Mouse (Mus musculus): ENCODE measurements around the gene Chchd2. TPM values are rescaled to one million over a fixed set of nuclear protein-coding genes. Genes with fewer than 3 reads are reported as not detected.

Chchd2 gene
- polyA plus RNA-seq, 1 experiment from 2014 or later, result 1,023 TPM

DNA sequence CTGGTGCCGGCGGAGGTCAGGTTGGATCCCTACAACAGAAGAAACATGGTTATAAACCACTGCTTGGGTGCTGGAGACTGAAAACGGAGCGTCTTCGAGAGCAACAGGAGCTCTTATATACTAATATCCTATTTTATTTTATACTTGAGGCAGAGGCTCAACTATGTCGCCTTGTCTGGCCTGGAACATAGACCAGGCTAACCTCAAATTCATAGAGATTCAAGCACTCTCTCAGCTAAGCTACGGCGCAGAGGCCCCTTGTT is 39.8 kb downstream of the Chchd2 start:
- no peak for DNase-seq (ENCODE audit: low spot score)
- no peaks in the 10 kb centered on the region for H3K9me3 ChIP-seq (replicated peaks; ENCODE audit: control insufficient read depth, low read length)
- H3K4me3 ChIP-seq (ENCODE audit: low read depth, low read length), result peak overlapping the region; percentile 66
- ATAC-seq (replicated peaks; ENCODE audit: insufficient number of reproducible peaks, low FRiP score, low TSS enrichment, low read depth), result no peak
- peak overlapping the region; percentile 56 for H3K4me2 ChIP-seq (ENCODE audit: low read depth, low read length)
- H3K9ac ChIP-seq (replicated peaks; ENCODE audit: low read length), result peak overlapping the region; percentile 84; the same call in 1 of the 2 replicates
- WGBS, result 66% methylated on average over 8 of the region's 8 CpGs
- no peaks in the 10 kb centered on the region for H3K4me1 ChIP-seq (ENCODE audit: control insufficient read depth, insufficient read depth, low read length)
- H3K27me3 ChIP-seq (ENCODE audit: control insufficient read depth, insufficient read depth, low read length), result no peaks in the 10 kb centered on the region
- peaks cover 5% of the 10 kb centered on the region for H3K36me3 ChIP-seq (replicated peaks; ENCODE audit: control insufficient read depth, insufficient read depth, low read depth, low read length)
- H3K27ac ChIP-seq (replicated peaks; ENCODE audit: low read depth, low read length), result no peak overlapping the region

DNA sequence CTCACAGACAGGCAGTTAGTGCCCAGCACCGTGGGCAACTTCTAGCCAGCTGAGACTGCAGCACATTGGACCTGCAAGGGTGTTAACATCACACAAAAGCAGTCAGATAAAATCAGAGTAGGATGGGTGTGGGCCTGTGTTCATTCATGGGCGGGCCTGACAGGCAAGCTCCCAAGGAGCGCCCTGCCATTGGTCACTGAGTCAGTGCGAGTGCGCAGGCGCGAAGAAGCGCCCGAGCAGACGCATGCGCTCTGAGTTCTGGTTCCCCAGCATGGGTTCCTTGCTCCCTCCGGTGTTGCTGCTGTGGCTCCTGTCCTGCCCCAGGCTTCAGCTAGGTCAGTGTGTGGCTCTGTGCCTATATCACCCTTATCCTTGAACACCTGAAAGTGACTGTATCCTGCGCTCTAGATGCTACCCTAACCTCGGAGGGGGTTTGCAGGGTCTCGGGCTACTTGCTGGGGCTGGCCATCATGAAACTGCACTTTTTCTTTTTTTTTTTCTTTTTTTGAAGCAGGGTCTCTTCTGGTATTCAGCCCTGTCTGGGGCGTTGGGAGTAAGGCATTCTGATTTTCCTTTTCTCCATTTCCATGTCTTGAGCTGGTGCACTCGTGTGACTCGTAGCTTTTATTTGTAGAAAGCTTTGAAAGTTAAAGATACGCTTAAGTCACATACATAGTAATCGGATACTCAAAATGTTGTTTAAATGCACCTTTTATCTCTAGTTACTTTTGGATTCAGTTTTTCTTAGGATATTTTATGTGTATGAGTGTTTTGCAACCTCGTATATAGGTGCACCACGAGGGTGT is 40.3 kb downstream of the Chchd2 start, which contains the start of gene Sumf2:
TSS of gene Sumf2 (plus strand) at position 235 of the 806 bp plus-strand sequence.
- Histone ChIP-seq H3K36me3 (replicated peaks; ENCODE audit: control insufficient read depth, insufficient read depth, low read depth, low read length) (peaks cover 5% of the 10 kb centered on the region), H3K27me3 (ENCODE audit: control insufficient read depth, insufficient read depth, low read length) (no peaks in the 10 kb centered on the region), H3K9ac (replicated peaks; ENCODE audit: low read length) (peak within 1 kb of the TSS; percentile 84), H3K4me2 (ENCODE audit: low read depth, low read length) (peak within 1 kb of the TSS; percentile 56), H3K27ac (replicated peaks; ENCODE audit: low read depth, low read length) (peak within 1 kb of the TSS; percentile 47; the same call in 1 of the 2 replicates), H3K4me3 (ENCODE audit: low read depth, low read length) (peak within 1 kb of the TSS; percentile 66), H3K9me3 (replicated peaks; ENCODE audit: control insufficient read depth, low read length) (no peaks in the 10 kb centered on the region), H3K4me1 (ENCODE audit: control insufficient read depth, insufficient read depth, low read length) (no peaks in the 10 kb centered on the region)
- 14% methylated on average over 22 of the region's 22 CpGs for WGBS
- DNase-seq (ENCODE audit: low spot score) (peak; percentile 96), ATAC-seq (replicated peaks; ENCODE audit: insufficient number of reproducible peaks, low FRiP score, low TSS enrichment, low read depth) (peak; percentile 97)

DNA sequence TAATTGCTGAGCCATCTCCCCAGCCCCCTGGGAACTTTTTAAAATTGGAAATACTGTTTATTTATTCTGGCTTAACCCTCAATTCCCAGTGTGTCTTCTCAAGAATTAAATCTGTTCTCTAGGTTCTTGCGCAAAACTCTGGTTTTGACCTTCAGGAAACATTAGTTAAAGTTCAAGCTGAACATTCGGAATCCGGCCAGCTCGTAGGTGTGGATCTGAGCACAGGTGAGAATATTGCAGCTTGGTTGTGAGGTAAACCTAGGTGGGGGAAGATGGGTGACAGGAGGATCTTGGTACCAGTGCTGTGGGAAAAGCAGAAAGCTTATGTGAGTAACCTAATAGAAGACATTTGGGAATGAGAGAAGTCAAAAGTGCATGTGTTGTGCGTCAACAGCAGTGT is 42.4 kb downstream of the Chchd2 start:
- Histone ChIP-seq H3K9me3 (replicated peaks; ENCODE audit: control insufficient read depth, low read length) (no peaks in the 10 kb centered on the region), H3K27me3 (ENCODE audit: control insufficient read depth, insufficient read depth, low read length) (no peaks in the 10 kb centered on the region), H3K36me3 (replicated peaks; ENCODE audit: control insufficient read depth, insufficient read depth, low read depth, low read length) (peaks cover 5% of the 10 kb centered on the region), H3K4me1 (ENCODE audit: control insufficient read depth, insufficient read depth, low read length) (no peaks in the 10 kb centered on the region), H3K9ac (replicated peaks; ENCODE audit: low read length) (no peak overlapping the region), H3K4me3 (ENCODE audit: low read depth, low read length) (no peak overlapping the region), H3K4me2 (ENCODE audit: low read depth, low read length) (no peak overlapping the region), H3K27ac (replicated peaks; ENCODE audit: low read depth, low read length) (no peak overlapping the region)
- WGBS, result 91% methylated on average over 5 of the region's 5 CpGs
- no peak for ATAC-seq (replicated peaks; ENCODE audit: insufficient number of reproducible peaks, low FRiP score, low TSS enrichment, low read depth)
- DNase-seq (ENCODE audit: low spot score), result no peak

Other genes starting within 250 kb of the Chchd2 start
- gene Zfp11, start 217.4 kb downstream of the Chchd2 start, polyA plus RNA-seq (2014; fragmentation: Nextera tagmentation; extraction: Ambion mirVana), result 5.5 and 5.6 TPM in 2 replicates
- gene Sept14, start 179.0 kb downstream of the Chchd2 start, polyA plus RNA-seq (2014; fragmentation: Nextera tagmentation; extraction: Ambion mirVana), result not detected in 2 replicates
- gene Mrps17, start 172.0 kb downstream of the Chchd2 start, polyA plus RNA-seq (2014; fragmentation: Nextera tagmentation; extraction: Ambion mirVana), result 204 and 216 TPM in 2 replicates
- 85.1 and 92.1 TPM in 2 replicates for gene Nipsnap2, start 162.4 kb downstream of the Chchd2 start, polyA plus RNA-seq (2014; fragmentation: Nextera tagmentation; extraction: Ambion mirVana)
- gene Psph, start 100.0 kb downstream of the Chchd2 start, polyA plus RNA-seq (2014; fragmentation: Nextera tagmentation; extraction: Ambion mirVana), result 34.9 and 36.0 TPM in 2 replicates
- 58.3 and 64.4 TPM in 2 replicates for gene Sumf2, start 40.5 kb downstream of the Chchd2 start, polyA plus RNA-seq (2014; fragmentation: Nextera tagmentation; extraction: Ambion mirVana)
- 11.7 and 12.0 TPM in 2 replicates for gene Zbed5, start 8.3 kb upstream of the Chchd2 start, polyA plus RNA-seq (2014; fragmentation: Nextera tagmentation; extraction: Ambion mirVana)
- gene Phkg1, start 11.1 kb upstream of the Chchd2 start, polyA plus RNA-seq (2014; fragmentation: Nextera tagmentation; extraction: Ambion mirVana), result 0.13 TPM in 1 of 2 replicates, not detected in the other
- 4.3 TPM in 2 replicates for gene Nupr1l, start 21.1 kb upstream of the Chchd2 start, polyA plus RNA-seq (2014; fragmentation: Nextera tagmentation; extraction: Ambion mirVana)
- gene Vkorc1l1, start 54.5 kb upstream of the Chchd2 start, polyA plus RNA-seq (2014; fragmentation: Nextera tagmentation; extraction: Ambion mirVana), result 33.4 and 41.3 TPM in 2 replicates
- 45.1 and 45.5 TPM in 2 replicates for gene Gusb, start 115.6 kb upstream of the Chchd2 start, polyA plus RNA-seq (2014; fragmentation: Nextera tagmentation; extraction: Ambion mirVana)
- gene Asl, start 141.8 kb upstream of the Chchd2 start, polyA plus RNA-seq (2014; fragmentation: Nextera tagmentation; extraction: Ambion mirVana), result 21.0 and 29.6 TPM in 2 replicates
- 30.6 and 30.9 TPM in 2 replicates for gene Crcp, start 141.8 kb upstream of the Chchd2 start, polyA plus RNA-seq (2014; fragmentation: Nextera tagmentation; extraction: Ambion mirVana)
- gene Tpst1, start 185.9 kb upstream of the Chchd2 start, polyA plus RNA-seq (2014; fragmentation: Nextera tagmentation; extraction: Ambion mirVana), result 70.4 and 72.9 TPM in 2 replicates

All from embryonic facial prominence, embryonic 11.5 days (tissue).